Mouse (Mus musculus) heart, adult 8-10 months (tissue): ENCODE data around the gene Igfbpl1. TPM values are rescaled to one million over a fixed set of nuclear protein-coding genes. Genes with fewer than 3 reads are reported as not detected.

Source experiments
- DNase-seq: peaks from one replicate; pipeline ENCODE4 v3.0.0; 2022; ENCODE audit warnings: low spot score
- total RNA-seq, 4 experiments: library from RNA; stranded (reverse); gene quantifications; 2 replicates each; pipeline ENCODE4 v1.2.4; 2022

Igfbpl1 gene
- total RNA-seq, 4 experiments from 2014 or later = 0.14 to 0.57 (median 0.39) TPM

DNA sequence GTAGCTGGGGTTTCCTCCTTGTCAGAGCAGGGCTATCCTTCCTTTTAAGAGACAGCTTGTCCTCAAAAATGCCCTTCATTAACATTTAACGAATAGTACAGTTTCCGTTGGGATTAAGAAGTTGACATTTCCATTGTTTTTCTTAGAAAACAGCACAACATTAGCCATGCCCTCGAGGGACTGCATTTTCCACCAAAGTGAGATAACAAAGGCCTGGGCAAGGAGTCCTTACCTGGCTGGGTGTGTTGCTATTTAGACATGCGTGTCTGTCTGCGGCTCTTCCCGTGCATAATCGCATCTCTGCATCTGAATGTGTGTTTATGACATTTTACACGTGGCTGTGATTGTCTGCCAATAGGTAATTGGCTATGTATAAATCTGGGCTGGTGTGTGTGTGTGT, 55.5 kb downstream of the Igfbpl1 start:
- no peak for DNase-seq

- no peak for DNase-seq
Observed at GRCm38 (mm10) chr4:45770638-45771033, 56.1 kb downstream of the Igfbpl1 start.

DNA sequence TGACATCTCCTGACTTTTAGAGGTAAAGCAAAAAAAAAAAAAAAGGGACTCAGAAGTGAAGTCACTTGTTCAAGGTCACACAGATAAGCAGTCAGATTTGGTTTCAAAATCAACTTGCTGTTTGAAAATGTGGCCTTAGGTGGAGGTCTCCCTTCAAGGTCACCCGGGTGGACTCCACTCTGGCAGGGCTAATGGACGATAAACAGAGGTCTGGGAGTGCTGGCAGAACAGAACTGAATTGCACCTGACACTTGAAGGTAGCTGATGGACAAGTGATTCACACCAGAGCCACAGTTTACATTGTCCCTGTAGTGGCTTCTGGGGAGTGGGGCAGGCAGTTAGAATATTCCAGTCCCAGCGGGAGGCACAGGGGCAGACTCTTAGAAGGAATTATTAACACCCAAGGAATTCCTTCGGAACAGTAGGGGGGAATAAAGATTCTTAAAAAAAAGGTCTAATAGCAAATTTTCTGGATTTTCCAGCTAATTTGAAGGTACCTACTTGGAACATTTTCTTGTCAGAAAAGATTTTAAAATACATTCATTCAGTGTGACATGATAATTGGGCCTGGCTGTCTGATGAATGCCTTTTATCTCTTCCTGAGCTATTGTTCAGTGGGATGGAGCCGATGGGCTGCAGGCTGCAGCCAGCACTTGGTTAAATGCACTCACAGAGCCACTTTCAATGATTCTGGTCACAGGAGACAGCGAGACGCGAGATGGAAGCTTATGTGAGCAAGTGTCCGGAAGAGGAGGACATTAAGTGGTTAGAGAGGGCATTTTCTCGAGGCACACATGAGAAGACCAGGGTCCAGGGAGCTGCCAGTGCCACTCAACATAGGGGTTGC, 56.7 kb downstream of the Igfbpl1 start:
- DNase-seq = no peak

GRCm38 (mm10) chr4:45769141-45769540, 57.6 kb downstream of the Igfbpl1 start:
- no peak for DNase-seq

DNA sequence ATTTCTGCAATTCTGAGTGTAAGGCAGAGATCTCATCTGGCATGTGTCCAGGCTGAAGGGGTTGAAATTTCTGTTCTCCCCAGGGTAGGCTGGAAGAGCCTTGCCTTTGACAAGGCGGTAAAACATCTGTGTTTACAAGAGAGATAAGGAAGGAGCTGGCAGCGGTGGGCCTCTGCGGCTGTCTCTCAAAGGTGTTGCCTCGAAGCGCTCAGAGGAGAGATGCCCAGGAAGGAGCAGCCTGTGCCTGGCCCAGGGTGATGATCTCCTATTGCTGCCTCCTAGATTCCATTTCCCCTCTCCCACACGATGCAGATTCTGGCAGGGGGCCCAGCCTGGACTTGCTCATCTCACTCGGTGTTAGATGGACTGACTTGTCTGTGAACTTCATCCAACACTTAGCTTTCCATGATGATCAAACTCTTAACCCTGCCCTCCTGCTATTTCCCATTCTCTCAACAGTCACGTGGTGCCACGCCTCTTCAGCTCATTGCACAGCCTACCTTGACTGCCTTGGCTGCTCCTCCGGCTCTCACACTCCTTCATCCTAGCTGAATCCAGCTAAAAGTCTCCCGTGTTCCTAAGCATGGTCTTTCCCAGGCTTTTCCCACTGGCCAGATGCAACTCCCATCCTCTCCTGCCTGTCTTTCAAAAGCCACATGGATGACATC, 58.7 kb downstream of the Igfbpl1 start:
- DNase-seq = no peak

DNA sequence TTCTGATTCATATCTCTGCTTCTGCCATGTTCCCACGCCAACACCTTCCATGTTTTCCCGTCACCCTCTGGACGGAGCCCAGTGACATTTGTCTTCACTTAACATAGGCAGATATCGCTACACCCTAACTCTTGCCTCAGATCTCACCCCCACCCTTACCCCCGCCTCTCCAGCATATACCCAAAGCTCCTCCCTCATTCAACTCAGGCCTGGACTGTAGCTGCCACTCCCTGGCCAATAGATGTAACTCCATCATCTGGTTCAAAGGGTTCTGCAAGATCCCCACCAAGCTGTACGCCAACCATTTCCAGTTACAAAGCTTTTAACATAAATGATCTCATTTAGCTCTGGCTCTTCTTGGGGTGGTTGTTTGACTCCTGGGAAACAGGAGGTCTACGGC, 59.9 kb downstream of the Igfbpl1 start:
- no peak for DNase-seq

DNA sequence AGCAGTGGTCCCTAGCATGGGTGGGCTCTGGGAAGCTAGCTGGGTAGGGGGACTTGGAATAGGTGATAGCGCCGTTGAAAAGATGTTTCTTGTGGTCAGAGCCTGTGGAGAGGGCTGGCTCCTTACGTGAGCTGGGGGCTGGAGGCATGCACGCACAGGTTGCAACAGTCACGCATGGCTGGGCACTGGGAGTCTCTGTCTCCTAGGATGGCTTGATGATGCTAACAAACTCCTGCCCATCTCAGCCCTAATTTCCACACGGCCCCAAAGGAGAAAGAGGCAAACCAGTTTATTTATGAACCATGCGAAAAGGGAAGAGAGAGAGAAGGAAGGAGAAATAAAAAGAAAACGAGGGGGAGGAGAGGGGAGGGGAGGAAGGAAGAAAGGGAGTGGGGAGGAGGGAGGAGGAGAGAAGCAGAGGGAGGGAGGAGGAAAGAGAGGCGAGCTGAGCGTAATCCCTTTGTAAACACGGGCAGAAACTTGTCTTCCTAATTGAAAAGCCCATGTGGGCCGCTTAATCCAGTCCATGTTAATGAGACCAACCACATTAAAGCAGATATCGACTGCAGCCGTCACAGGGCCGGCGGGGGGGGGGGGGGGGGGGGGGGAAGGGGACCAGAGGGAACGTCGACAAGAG, 61.0 kb downstream of the Igfbpl1 start:
- DNase-seq = no peak

DNA sequence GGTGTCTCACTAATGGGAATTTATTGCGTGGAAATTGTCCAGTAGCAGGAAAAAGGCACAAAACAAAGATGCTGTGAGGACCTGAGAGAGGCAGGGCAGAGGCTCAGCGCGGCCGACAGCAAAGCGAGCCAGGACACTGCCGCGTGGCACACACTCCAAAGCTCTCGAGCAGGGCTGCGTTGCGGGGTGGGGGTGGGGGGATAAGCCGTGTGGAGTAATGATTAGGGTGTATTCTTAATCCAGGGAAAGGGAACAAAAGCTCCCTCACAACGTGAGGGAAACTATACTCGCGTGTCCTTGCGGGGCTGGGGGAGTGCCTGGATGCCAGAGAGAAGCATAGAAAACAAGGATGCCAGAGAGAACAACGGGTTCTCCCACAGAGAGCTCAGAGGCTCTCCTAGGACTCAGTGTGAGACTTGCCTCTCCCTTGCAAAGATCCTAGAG, 61.6 kb downstream of the Igfbpl1 start:
- no peak for DNase-seq

- peak; percentile 64 for DNase-seq
Observed at GRCm38 (mm10) chr4:45764141-45764494, 62.6 kb downstream of the Igfbpl1 start.

DNA sequence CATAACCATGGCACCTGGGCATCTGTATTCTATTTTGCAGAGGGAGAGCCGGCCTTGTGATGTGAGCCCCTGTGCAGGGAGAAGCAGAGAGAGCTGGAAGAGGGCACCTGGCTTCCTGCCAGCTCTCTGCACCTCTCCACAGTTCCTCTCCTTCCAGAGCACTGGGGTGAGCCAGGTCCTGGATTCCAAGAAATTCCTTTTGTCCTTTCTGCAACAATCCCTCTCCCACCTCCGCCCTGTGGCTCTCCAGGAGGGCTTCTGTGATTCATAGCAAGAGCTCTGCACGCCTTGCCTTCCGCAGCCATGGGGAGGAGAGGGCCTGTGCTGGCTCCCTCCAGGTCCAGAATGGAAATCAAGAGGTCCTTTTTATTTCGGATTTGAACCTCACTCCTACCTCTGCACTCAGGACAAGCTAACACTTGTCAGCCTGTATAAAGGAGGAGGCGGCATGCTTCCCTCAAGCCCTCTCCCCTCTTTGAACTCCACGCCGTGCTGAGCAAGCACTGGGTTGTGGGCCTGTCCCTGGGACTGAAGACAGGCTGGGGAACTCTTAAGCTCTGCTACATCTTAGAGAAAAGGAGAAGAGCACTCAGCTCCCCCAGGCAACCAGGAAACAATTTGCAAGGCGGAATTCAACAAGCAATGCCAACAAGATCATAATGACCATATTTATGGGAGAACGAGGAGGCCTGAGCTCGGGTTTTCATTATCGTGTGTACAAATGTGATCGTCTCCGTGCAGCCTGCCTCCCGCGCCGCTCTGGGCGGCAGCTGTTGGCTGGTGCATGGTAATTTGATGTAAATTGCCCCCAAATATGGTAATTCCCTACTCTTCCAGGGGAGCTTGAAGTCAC, 63.2 kb downstream of the Igfbpl1 start:
- no peak for DNase-seq

GRCm38 (mm10) chr4:45762600-45762999, 64.1 kb downstream of the Igfbpl1 start:
- DNase-seq = peak; percentile 25

Other genes with a start within 250 kb of the Igfbpl1 start
- gene Aldh1b1, start 27.9 kb downstream of the Igfbpl1 start, total RNA-seq = 10 to 100 TPM in 3 of 4 experiments, 1 to 10 TPM in 1; 9.3 to 14.5 (median 12.4) TPM
- not detected for gene Stra6l, start 21.7 kb upstream of the Igfbpl1 start, total RNA-seq
- under 1 TPM in 1 of 4 experiments, not detected in 3; 0.09 TPM for gene Ccdc180, start 63.4 kb upstream of the Igfbpl1 start, total RNA-seq
- 10 to 100 TPM in 3 of 4 experiments, 1 to 10 TPM in 1; 9.2 to 12.1 (median 10.1) TPM for gene Tdrd7, start 138.4 kb upstream of the Igfbpl1 start, total RNA-seq
- 100 to 1,000 TPM; 233 to 302 (median 283) TPM for gene Tmod1, start 212.0 kb upstream of the Igfbpl1 start, total RNA-seq